Mouse (Mus musculus) layer of hippocampus, adult 11-12 months (tissue): Measurements from ENCODE around the gene Dnmt3c.

Experiments
- DNase-seq: peaks from one replicate; pipeline ENCODE4 v3.0.0; 2022; ENCODE audit warnings: low spot score

Gene Dnmt3c

DNA sequence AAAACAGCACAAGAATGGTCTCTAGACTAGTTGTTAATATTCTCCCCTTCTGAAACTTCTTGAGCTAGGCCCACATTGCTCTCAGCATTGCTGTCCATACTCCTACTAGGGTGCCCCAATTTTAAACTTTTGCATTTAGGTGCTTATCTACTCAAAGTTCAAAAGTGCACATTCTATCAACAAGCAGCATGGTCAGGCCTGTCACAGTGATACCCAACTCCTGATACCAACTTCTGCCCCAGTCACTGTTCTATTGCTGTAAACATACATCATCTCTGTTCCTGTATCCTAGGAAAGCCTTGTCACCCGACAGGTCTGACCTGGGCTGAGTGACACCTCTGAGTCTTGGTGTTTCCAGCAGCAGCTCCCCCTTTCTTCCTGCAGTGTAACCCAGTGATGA, 26.6 kb downstream of the Dnmt3c start:
- DNase-seq = no peak

DNA sequence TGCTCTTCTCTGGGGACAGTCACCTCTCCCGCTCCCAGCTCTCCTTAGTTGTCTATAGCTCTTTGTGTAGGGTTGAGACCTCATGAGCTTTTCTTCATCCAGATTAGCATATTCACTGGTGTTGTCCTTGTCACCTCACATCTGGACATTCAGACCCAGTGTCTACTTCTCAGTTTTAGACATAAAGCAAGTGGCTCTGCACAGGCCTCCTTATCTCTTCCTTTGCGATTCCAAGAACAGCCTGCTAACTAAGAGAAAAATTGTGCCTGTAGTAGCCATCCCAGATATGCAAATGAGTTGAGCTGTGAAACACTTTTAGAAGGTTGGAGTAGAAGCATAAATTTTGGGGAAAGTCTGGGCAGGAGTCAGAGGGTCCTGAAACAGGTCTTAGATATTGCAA, 28.0 kb downstream of the Dnmt3c start:
- DNase-seq = no peak

DNA sequence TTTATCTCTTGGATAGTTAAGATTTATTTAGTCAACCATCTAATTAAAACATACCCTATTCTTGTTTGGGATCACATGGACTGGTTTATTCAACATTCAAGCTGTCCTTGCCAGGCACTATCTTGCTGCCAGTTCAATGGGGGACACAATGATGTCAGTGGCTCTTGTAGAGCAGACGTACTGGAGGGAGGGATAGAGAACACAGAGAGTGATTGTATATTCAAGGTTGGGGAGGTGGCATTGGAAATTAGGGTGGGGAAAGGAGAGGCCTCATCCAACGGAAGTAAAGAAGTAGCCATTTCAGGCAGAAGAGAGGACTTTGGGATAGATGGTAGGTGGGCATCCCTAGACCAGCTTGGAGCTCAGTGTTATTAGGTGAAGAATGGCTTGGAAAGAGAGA, 28.4 kb downstream of the Dnmt3c start:
- DNase-seq = no peak

DNA sequence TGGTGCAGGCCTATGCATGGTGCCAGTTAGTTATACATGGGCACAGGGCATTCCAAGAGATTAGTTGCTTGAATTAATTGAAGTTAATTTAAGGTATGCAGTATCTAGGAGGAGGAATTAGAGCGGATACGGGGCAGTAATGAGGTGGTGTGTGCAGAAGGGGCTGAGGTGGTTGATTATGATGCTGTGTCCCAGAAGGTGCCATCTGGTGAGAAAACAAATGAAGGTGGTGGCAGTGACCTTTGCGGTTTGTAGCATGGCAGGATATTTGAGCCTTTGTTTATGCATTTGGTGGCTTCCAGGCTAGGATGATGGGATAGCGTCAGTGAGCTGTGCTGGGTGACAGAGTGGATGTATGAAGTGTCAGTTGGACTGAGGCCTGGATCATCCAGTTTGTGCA, 28.8 kb downstream of the Dnmt3c start:
- no peak for DNase-seq

DNA sequence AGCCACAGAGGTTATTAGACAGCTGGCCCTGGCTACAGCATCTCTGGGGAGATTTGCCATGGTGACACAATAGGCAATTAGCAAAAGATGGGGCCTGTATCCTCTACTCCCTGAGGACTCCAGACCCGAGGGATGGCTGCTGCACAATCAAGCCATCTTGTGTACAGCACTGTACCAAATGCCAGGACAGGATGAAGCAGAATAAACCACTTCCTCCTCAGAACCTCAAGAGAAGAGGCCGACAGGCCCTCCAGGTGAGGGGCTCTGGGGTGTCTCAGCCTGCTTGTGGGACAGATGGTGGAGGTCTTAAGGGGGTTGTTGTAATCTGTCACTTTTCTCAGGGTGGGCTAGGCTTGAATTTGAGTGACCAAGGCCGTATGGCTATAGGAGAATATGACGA, 37.6 kb downstream of the Dnmt3c start:
- no peak for DNase-seq

DNA sequence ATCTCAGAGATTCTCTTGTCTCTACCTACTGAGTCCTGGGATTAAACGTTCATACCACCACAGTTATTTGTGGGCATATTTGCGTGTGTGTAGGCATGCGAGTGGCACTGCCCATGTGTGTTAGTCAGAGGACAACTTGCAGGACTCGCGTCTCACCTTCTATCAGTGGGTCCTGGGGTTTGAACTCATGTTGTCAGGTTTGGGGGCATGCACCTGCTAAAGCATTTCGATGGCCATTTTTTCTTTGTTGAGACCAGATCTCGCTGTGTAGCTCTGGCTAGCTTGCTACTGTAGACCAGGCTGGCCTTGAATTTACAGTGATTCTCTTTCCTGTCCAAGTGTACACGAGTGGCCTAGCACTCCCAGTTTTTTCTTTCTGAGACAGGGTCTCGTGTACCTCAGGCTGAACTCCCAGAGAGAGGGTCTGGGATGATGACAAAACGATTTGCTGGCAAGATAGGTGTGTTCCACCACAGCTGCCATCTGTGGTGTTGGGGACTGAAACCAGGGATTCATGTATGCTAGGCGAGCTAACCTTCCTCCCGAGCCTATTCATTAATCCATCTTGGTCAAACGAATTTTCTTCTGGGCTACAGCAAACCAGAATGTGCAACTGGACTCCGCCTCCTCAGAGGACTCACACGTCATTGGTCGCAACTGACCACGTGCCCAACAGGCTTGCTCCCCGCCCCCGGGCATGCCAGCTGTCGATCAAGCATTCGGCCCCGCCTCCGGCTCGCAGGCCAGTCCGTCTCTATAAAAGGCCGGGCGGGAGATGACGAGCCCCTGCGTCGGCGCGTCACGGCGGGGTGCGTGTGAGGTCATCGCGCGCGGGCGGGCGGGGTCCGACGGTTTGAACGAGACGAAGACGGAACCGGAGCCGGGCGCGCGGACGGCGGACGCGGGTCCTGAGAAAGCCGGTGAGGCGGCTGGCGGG, 44.3 kb downstream of the Dnmt3c start, which contains the start of gene Mapre1:
TSS of gene Mapre1 (plus strand) at position 775 of the 937 bp plus-strand sequence.
- peak; percentile 100 for DNase-seq

DNA sequence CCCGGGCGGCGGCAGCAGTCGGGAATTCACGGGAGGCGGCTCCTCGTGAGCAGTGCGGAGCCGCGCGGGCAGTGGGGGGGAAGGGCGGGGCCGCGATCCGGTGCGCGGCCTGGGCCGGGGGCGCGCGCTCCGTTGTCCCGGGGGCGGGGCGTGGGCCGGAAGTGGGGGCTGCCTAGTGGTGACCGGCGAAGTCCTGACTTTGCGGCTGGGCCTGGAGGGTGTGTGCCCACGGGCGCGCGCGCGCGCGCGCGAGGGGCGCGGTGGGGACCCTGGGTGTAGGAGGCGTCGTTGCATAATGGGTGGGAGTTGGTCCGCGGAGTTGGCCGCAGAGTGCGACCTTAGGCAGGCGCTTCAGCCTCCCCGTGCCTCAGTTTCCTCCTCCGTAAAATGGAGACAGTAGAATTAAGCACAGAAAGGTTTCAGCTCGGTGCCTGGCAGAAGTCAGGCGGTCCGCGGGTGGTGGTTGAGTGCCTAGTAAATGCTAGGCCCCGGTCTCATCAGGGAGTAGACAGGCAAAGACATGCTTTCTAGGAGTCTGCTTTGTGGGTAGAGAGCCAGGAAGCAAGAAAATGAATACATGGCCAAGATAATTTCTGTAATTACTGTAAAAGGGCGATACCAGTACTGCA, 45.1 kb downstream of the Dnmt3c start:
- peak; percentile 33 for DNase-seq

DNA sequence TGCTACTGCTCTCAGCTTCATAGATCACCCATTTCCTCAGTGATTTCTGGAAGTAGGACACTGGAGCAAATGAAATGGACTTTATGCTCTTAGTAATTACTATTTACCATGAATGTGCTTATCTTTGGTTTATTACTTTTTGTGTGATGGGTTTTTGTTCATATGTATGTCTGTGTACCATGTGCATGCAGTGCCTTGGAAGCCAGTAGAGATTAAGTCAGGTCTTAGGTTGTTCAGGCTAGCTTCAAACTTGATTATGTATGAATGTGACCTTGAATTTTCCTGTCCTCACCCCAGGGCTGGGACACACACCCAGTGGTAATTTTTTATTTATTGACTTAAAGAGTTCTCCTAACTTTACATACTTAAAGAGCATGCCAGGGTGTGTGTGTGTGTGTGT, 51.5 kb downstream of the Dnmt3c start:
- DNase-seq = no peak

DNA sequence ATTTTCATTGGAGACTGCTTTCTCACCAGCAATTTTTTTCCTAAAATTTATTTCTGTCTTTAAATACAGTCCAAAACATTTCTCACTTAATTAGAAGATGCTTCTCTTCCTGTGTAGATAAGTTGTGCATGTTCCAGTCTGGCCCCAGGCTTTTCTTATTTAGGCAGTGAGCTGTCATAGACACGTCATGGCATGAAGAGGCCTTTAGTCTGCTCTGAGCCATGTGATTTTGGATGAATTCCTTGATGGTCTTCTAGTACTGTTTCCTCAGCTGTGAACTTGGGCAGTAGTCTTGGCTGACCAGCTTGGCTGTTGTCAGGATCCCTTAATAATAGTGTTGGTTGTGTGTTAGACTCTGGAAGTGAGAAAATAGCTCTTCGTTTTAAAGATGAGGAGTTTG, 53.9 kb downstream of the Dnmt3c start:
- no peak for DNase-seq

DNA sequence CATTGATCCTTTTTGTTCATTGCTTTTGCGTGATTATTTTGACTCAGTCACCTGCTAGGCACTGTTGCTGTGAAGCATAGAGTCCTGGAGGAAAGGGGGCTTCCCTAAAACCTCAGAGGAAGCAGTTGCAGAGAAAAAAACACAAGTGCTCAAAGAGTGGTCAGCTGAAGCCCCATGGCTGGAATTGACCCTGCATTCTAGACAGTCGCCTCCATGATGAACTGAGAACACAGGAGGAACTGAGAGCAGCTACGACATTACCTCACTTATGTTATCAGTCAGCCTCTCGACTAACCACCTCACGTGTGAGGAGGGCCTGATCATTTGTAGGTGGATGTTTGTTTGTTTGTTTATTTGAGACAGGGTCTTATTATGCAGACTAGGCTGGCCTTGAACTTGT, 65.7 kb downstream of the Dnmt3c start:
- DNase-seq = no peak

DNA sequence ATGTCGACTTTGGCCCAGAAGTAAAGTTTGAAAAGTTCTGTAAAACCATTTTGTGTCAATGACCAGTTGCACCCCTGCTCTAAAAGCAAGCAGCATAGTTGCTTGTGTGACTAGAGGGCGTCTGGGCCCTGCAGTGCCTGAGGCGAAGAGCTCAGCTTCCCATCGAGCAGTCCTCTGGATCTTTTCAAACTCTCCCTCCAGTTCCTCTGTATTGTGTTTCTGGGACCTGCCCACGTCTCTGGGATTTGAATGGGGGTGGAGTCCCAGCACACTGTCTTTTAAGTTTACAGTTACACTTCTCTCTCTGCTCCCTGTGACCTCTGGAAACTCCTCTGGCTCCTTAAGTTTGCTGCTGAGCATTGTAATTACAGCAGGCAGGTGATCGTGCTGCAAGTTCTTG, 71.0 kb downstream of the Dnmt3c start:
- DNase-seq = no peak

DNA sequence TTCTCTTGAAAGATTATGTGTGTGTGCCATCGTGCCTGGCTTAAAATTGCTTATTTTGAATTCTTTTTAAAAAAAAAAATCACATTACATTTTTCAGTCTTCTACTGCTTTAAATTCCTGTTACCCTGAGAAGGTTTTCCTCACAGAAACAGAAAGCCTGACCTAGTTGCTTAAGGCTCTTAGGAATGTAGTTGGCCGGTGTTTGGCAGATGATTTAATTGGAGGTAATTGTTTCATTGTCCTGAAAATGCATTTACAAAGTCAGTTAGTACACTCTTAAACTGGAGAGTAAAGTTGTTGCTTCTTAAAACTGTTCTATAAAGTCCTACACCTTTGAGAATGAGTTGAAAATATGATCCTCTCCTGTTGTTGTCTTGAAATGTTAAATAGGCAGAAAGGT, 72.4 kb downstream of the Dnmt3c start:
- DNase-seq = no peak

DNA sequence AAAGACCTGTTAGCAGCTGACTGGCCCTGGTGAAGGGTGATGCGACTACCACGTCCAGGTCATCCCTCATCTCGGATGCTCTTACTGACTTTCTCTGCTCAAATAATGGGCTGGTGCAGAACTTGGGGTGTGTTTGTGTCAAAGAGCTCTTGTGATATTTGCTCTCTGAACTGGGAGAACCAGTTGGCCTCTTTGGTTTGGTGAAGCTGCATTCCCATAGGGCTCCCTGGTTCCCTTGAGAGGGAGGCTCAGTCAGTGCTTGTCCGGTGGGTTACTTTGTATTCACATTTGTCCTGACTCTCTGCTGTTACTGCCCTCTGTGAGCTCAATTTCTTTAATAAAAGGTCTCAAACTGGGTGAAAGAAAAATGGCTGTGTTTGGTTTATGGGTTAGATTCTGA, 76.5 kb downstream of the Dnmt3c start:
- DNase-seq = no peak

DNA sequence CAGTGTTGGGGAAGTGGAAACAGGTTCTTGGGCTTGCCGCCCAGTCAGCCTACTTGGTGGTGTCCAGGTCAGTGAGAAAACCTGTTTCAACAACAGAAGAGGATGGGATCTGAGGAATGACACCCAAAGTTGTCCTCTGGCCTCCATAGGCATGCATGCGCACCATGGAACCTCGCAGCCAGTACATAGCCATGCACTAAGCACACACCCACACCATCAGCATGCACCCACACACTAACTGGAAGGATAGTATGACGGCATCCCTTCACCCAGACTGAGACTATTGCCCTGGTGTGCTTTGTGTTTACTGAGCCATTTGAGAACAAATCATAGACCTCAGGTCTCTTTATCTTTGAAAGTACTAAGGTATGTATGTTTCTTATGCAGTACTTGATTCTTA, 79.0 kb downstream of the Dnmt3c start:
- DNase-seq = no peak

DNA sequence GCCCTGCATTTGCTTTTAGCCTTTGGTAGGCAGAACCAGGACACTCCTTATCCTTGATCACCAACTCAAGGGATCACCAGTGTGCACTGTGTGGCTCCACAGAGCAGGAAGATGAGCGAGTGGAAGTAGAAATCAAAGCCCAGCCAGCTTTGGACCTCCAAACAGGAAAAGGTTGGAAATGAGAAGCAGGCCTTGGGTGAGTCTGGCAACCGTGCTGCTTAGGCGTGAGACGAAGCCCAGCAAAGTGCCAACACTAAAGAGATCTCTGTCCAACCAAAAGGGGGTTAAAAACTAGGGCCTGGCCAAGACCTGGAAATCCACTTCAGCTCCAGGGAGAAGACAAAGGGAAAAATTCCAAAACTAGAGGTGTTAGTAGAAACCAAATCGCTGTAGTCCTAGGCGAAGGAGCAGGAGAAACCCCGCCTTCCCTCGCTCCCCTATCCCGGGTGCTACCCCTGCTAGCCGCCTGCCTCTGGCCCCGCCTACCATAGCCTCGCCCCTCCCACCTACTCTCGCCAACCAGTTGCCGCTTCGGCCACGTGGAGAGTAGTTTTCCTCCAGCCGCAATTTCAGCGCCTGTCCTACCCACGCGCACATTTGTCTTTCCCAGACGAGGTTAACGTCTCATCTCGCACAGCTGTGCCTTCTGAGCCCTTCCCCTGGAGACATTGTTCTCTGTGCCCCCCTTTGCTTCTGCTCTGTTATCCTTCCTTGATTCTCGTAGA, 82.3 kb downstream of the Dnmt3c start:
- peak; percentile 29 for DNase-seq
